Mouse (Mus musculus): ENCODE measurements around the gene Rptor. TPM values are rescaled to one million over a fixed set of nuclear protein-coding genes. Genes with fewer than 3 reads are reported as not detected.

Gene Rptor
- polyA plus RNA-seq, 1 experiment from 2014 or later, result 9.1 TPM

DNA sequence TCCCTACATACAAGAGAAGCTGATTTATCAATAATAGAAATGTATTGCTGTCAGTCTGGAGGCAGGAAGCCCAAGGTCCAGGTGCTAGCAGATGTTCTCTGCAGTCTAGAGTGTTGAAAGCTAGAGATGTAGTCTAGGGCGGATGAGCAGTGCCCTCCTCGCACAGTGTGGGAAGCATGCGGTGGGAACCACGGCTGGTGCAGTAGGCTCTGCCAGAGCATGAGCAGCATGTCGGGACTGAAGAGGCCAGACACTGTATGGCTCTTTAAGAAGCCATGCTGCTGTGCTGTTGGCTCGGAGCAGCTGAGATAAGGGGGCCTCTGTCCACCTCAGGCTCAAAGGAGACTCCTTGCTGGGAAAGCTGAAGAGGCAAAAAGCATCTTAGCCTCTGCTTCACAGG is 164.8 kb downstream of the Rptor start:
- 85% methylated on average over 6 of the region's 6 CpGs for WGBS
- H3K9ac ChIP-seq (replicated peaks; ENCODE audit: low read length), result no peak overlapping the region
- peaks cover 6% of the 10 kb centered on the region for H3K36me3 ChIP-seq (ENCODE audit: insufficient read depth, low read length)
- no peaks in the 10 kb centered on the region for H3K27me3 ChIP-seq (ENCODE audit: insufficient read depth, low read length)
- no peak for ATAC-seq (ENCODE audit: low FRiP score, low TSS enrichment)
- H3K27ac ChIP-seq (ENCODE audit: low read length), result no peak overlapping the region
- H3K4me1 ChIP-seq (ENCODE audit: insufficient read depth, low read length), result no peaks in the 10 kb centered on the region
- H3K4me3 ChIP-seq (ENCODE audit: low read length), result no peak overlapping the region
- H3K9me3 ChIP-seq (ENCODE audit: low read length), result no peaks in the 10 kb centered on the region
- H3K4me2 ChIP-seq (replicated peaks; ENCODE audit: low read depth, low read length), result no peak overlapping the region

DNA sequence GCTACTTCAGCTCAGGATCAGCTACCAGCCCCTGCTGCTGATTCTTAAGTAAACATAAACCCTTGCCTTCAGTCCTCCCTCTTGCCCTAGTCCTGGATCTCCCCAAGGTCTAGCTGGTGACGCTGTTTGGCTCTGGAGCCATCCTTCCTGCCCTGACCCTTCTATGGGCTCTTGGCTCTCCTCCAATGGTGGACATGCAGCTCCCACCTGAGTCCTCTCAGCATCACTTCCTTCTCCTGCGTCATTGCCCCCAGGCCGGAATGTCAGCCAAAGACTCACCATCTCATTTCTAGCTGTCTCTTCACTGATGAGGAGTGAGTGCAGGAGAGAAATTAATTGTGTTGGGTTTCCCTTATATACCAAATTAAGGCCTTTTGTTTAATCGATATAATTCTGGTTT is 165.8 kb downstream of the Rptor start:
- WGBS, result 83% methylated on average over 4 of the region's 4 CpGs
- peaks cover 6% of the 10 kb centered on the region for H3K36me3 ChIP-seq (ENCODE audit: insufficient read depth, low read length)
- no peak for ATAC-seq (ENCODE audit: low FRiP score, low TSS enrichment)
- no peaks in the 10 kb centered on the region for H3K27me3 ChIP-seq (ENCODE audit: insufficient read depth, low read length)
- H3K4me3 ChIP-seq (ENCODE audit: low read length), result no peak overlapping the region
- no peaks in the 10 kb centered on the region for H3K9me3 ChIP-seq (ENCODE audit: low read length)
- no peak overlapping the region for H3K4me2 ChIP-seq (replicated peaks; ENCODE audit: low read depth, low read length)
- no peak overlapping the region for H3K27ac ChIP-seq (ENCODE audit: low read length)
- H3K4me1 ChIP-seq (ENCODE audit: insufficient read depth, low read length), result no peaks in the 10 kb centered on the region
- no peak overlapping the region for H3K9ac ChIP-seq (replicated peaks; ENCODE audit: low read length)

DNA sequence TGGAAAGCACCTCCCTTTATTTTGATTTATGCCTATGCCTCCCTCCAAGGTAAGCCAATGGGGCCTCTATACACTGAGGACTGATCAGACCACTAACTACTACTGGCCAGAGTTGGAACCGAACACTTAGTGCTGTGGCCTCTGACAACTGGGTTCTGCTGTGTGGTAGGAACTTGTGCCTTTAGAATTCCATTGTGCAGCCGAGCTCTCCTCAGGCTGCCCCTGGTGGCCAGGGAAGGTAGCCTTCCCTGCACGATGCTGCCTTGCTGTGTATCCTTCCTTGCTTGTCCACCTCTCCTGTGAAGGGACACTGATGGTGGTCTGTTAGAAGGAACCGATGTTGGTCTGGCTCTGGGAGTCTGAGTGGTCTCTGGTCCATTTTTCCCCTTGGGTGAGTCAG is 167.0 kb downstream of the Rptor start:
- Histone ChIP-seq H3K4me3 (ENCODE audit: low read length) (no peak overlapping the region), H3K4me1 (ENCODE audit: insufficient read depth, low read length) (no peaks in the 10 kb centered on the region), H3K27me3 (ENCODE audit: insufficient read depth, low read length) (no peaks in the 10 kb centered on the region), H3K36me3 (ENCODE audit: insufficient read depth, low read length) (peaks cover 6% of the 10 kb centered on the region), H3K27ac (ENCODE audit: low read length) (no peak overlapping the region), H3K9ac (replicated peaks; ENCODE audit: low read length) (no peak overlapping the region), H3K4me2 (replicated peaks; ENCODE audit: low read depth, low read length) (no peak overlapping the region), H3K9me3 (ENCODE audit: low read length) (no peaks in the 10 kb centered on the region)
- ATAC-seq (ENCODE audit: low FRiP score, low TSS enrichment), result no peak
- 64% methylated on average over 4 of the region's 4 CpGs for WGBS

DNA sequence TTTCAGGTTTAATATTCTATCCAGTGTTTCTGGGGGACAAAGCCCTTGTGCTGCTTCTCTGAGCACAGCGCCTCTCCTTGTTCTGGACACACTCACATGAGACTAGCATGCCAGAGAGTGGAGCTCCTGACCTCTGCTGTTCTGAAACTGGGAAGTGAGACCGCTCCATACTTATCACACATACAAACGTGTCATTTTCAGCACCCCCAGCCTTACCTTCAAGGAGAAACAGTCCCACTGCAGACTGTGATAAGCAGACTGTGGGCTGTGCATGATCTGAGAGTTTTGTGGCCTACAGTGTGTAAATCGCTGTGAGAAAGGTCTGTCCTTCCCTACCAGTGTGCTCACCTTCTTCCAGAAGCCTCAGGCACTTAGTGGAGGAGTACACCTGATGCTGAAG is 168.3 kb downstream of the Rptor start:
- H3K4me3 ChIP-seq (ENCODE audit: low read length), result no peak overlapping the region
- no peak for ATAC-seq (ENCODE audit: low FRiP score, low TSS enrichment)
- no peak overlapping the region for H3K27ac ChIP-seq (ENCODE audit: low read length)
- peaks cover 7% of the 10 kb centered on the region for H3K9me3 ChIP-seq (ENCODE audit: low read length)
- H3K9ac ChIP-seq (replicated peaks; ENCODE audit: low read length), result no peak overlapping the region
- peaks cover 13% of the 10 kb centered on the region for H3K36me3 ChIP-seq (ENCODE audit: insufficient read depth, low read length)
- no peaks in the 10 kb centered on the region for H3K4me1 ChIP-seq (ENCODE audit: insufficient read depth, low read length)
- 88% methylated on average over 4 of the region's 4 CpGs for WGBS
- H3K4me2 ChIP-seq (replicated peaks; ENCODE audit: low read depth, low read length), result no peak overlapping the region
- H3K27me3 ChIP-seq (ENCODE audit: insufficient read depth, low read length), result no peaks in the 10 kb centered on the region

DNA sequence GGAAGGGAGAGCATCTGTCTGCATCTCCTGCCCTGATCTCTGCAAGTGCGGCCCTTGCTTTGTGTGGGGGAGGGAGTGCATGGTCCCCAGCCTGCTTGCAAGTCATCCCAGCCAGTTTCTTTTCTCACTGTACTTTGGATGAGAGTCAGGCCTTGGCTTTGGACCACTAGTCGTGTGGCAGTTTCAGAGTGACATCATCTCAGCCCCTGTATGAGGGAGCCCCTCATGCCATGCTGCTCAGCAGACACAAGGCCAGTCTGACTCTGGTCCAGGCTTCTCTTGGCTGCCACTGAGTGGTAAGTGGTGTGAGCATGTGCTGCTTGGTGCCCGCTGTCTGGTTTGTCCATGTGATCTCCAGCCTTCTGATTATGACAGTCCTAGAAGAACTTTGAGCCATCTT is 170.2 kb downstream of the Rptor start:
- 75% methylated on average over 3 of the region's 3 CpGs for WGBS
- Histone ChIP-seq H3K9ac (replicated peaks; ENCODE audit: low read length) (no peak overlapping the region), H3K27ac (ENCODE audit: low read length) (no peak overlapping the region), H3K36me3 (ENCODE audit: insufficient read depth, low read length) (peaks cover 18% of the 10 kb centered on the region), H3K4me1 (ENCODE audit: insufficient read depth, low read length) (no peaks in the 10 kb centered on the region), H3K4me3 (ENCODE audit: low read length) (no peak overlapping the region), H3K9me3 (ENCODE audit: low read length) (peaks cover 11% of the 10 kb centered on the region), H3K4me2 (replicated peaks; ENCODE audit: low read depth, low read length) (no peak overlapping the region), H3K27me3 (ENCODE audit: insufficient read depth, low read length) (no peaks in the 10 kb centered on the region)
- no peak for ATAC-seq (ENCODE audit: low FRiP score, low TSS enrichment)

DNA sequence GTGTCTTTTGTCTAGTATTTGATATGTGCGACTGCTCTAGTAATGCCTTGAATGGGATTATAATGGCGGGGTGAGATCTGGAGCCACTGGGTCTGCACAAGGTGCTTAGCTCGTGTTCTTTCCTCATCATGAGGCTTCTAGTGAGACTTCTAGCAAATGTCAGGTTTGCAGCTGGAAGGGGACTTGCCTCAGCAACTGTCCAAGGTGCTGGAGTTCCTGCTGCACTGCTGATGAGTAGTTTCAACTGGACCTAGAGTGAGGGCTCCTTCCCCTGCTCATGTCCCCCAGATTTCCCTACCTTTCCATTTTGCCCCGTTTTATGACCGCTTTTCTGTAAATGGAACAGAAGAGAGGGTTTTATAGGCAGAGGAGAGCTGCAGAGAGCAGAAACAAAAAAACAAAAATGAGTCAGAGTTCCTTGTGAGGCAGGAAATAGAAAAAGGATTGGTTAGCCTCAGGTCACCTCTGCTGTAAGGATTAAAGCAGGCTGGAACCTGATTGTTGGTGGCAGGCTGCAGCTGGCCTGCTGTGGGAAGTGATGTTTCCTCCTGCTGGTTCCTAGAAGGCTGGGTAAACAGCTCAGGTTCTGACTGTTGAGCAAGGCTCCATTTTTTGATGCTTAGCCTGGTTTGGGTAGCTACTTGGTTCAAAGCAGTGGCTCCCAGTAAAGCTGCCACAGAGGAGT is 172.5 kb downstream of the Rptor start:
- H3K36me3 ChIP-seq (ENCODE audit: insufficient read depth, low read length), result peaks cover 18% of the 10 kb centered on the region
- 90% methylated on average over 5 of the region's 5 CpGs for WGBS
- H3K9ac ChIP-seq (replicated peaks; ENCODE audit: low read length), result no peak overlapping the region
- no peak overlapping the region for H3K4me3 ChIP-seq (ENCODE audit: low read length)
- no peak overlapping the region for H3K4me2 ChIP-seq (replicated peaks; ENCODE audit: low read depth, low read length)
- ATAC-seq (ENCODE audit: low FRiP score, low TSS enrichment), result no peak
- H3K27ac ChIP-seq (ENCODE audit: low read length), result no peak overlapping the region
- H3K4me1 ChIP-seq (ENCODE audit: insufficient read depth, low read length), result no peaks in the 10 kb centered on the region
- H3K9me3 ChIP-seq (ENCODE audit: low read length), result peaks cover 11% of the 10 kb centered on the region
- no peaks in the 10 kb centered on the region for H3K27me3 ChIP-seq (ENCODE audit: insufficient read depth, low read length)

DNA sequence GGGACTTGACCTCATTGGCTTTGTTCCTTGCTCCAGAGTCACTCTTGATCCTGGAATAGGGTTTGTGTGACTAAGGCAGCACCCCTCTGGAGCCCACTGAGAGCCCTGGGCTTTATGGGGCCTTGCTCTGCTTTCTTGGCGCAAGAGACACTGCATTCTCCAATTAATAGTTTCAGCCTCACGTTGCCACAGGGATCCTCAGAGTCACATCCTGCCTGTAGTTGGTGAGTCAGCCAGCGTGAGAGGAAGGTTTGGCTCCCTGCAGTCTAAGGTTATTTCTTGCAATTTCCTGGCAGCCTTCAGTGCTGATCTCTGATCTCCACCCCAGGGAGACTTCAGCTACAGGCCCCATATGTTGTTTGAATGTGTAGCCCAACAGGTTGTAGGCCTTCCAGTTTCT is 174.5 kb downstream of the Rptor start:
- Histone ChIP-seq H3K4me2 (replicated peaks; ENCODE audit: low read depth, low read length) (no peak overlapping the region), H3K36me3 (ENCODE audit: insufficient read depth, low read length) (peaks cover 21% of the 10 kb centered on the region), H3K27me3 (ENCODE audit: insufficient read depth, low read length) (no peaks in the 10 kb centered on the region), H3K4me3 (ENCODE audit: low read length) (no peak overlapping the region), H3K27ac (ENCODE audit: low read length) (no peak overlapping the region), H3K4me1 (ENCODE audit: insufficient read depth, low read length) (no peaks in the 10 kb centered on the region), H3K9me3 (ENCODE audit: low read length) (peaks cover 11% of the 10 kb centered on the region), H3K9ac (replicated peaks; ENCODE audit: low read length) (no peak overlapping the region)
- ATAC-seq (ENCODE audit: low FRiP score, low TSS enrichment), result no peak
- 69% methylated on average over 3 of the region's 3 CpGs for WGBS

DNA sequence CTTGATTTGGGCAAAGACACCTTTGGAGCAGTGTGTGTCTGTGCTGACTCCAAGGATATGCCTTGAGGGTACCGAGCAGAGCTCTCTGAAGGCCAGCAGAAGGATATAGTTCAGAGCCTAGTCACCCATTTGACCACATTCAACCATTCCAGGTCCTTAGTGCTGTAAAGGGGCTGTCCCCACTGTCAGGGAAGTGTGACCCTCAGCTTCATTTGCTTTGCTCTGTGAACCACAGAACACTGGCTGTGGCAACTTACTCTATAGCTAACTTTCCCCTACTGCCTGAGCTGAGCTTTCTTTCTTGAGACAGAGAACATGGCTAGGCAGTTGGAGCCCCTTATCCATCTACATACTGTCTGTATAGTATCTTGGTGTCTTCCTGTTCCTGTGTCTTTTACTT is 175.2 kb downstream of the Rptor start:
- whole genome bisulfite sequencing, result 86% methylated on average over 1 of the region's 1 CpGs

DNA sequence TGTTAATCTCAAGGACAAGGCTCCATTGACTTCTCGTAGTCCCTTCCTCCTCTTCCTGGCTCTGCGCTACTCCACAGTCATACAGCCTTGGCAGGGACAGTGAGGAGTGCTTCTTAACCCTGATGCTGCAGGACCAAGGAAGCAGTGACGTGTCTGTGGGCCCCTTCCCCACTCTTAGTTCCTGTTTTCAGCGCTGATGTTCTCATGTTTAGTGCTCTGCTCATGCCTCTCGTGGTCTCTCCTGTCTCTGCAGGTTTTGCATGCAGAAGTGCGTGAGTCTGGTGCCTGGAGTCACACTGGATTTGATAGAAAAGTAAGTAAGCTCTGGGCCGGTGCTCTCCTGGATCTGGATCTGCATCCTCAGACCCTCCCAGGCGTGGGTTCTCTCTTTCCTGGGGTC is 177.6 kb downstream of the Rptor start:
- Histone ChIP-seq H3K27me3 (ENCODE audit: insufficient read depth, low read length) (no peaks in the 10 kb centered on the region), H3K4me1 (ENCODE audit: insufficient read depth, low read length) (no peaks in the 10 kb centered on the region), H3K4me2 (replicated peaks; ENCODE audit: low read depth, low read length) (no peak overlapping the region), H3K27ac (ENCODE audit: low read length) (no peak overlapping the region), H3K36me3 (ENCODE audit: insufficient read depth, low read length) (peaks cover 21% of the 10 kb centered on the region), H3K9ac (replicated peaks; ENCODE audit: low read length) (no peak overlapping the region), H3K4me3 (ENCODE audit: low read length) (no peak overlapping the region), H3K9me3 (ENCODE audit: low read length) (peaks cover 10% of the 10 kb centered on the region)
- ATAC-seq (ENCODE audit: low FRiP score, low TSS enrichment), result no peak
- WGBS, result 86% methylated on average over 8 of the region's 8 CpGs

More for the DNA sequence above, 175.2 kb downstream of the Rptor start:
- Histone ChIP-seq H3K27ac (ENCODE audit: low read length) (no peak overlapping the region), H3K36me3 (ENCODE audit: insufficient read depth, low read length) (peaks cover 21% of the 10 kb centered on the region), H3K9ac (replicated peaks; ENCODE audit: low read length) (no peak overlapping the region), H3K27me3 (ENCODE audit: insufficient read depth, low read length) (no peaks in the 10 kb centered on the region), H3K9me3 (ENCODE audit: low read length) (peaks cover 11% of the 10 kb centered on the region), H3K4me1 (ENCODE audit: insufficient read depth, low read length) (no peaks in the 10 kb centered on the region), H3K4me2 (replicated peaks; ENCODE audit: low read depth, low read length) (no peak overlapping the region), H3K4me3 (ENCODE audit: low read length) (no peak overlapping the region)
- ATAC-seq (ENCODE audit: low FRiP score, low TSS enrichment), result no peak

DNA sequence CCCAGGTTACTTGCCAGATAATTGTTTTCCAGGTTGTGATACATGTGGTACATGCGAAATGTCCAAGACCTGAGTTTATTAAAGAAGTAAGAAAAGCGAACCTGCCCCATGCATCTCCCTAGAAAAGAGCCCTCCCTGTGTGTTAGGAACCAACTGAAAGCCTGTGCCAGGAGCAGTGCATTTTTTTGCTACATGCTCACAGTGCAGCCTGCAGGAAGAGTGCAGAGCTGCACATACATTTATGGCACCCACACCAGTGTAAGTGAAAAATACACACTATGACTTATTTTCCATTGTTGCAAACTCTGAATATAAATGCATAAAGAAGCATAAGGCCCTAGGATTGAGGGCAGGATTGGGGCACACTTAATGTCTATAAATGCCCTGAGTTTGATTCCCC is 178.5 kb downstream of the Rptor start:
- no peak overlapping the region for H3K27ac ChIP-seq (ENCODE audit: low read length)
- H3K4me3 ChIP-seq (ENCODE audit: low read length), result no peak overlapping the region
- ATAC-seq (ENCODE audit: low FRiP score, low TSS enrichment), result no peak
- H3K27me3 ChIP-seq (ENCODE audit: insufficient read depth, low read length), result no peaks in the 10 kb centered on the region
- 83% methylated on average over 2 of the region's 2 CpGs for WGBS
- H3K9me3 ChIP-seq (ENCODE audit: low read length), result peaks cover 1% of the 10 kb centered on the region
- H3K4me2 ChIP-seq (replicated peaks; ENCODE audit: low read depth, low read length), result no peak overlapping the region
- no peaks in the 10 kb centered on the region for H3K4me1 ChIP-seq (ENCODE audit: insufficient read depth, low read length)
- no peak overlapping the region for H3K9ac ChIP-seq (replicated peaks; ENCODE audit: low read length)
- peaks cover 12% of the 10 kb centered on the region for H3K36me3 ChIP-seq (ENCODE audit: insufficient read depth, low read length)
